12 mouse cellular contexts compared by ENCODE assay signal in the genomic region with DNA sequence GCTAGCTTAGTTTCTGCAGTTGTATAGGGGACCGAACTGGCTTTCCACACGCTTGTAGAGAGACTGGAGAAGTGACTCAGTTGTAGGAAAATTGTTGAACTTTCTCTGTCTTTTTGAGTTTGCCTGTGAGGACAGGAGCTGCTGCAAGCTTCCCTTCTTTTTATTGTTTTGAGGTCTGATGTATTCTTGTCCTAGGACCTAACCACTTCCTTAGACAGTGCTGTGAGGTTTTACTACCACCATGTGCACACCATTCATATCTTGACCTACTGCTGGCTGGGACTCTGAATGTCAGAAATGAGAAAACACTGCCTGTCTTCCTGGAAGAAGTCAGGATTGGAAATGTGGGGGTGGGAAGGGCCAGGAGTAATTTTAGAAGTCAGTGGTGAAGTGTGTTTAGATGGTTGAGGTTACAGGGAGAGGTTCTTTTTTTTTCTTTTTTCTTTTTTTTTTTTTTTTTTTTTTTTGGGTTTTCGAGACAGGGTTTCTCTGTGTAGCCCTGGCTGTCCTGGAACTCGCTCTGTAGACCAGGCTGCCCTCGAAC. TPM values are rescaled to one million over a fixed set of nuclear protein-coding genes. Genes with fewer than 3 reads are reported as not detected.
DNase-seq lines count a peak whose midpoint lies in the region; ATAC-seq lines count a peak whose summit lies in the region.
"Had no signal": no experiment of that assay in that cellular context is flagged by ENCODE, and none has a peak within 500 bp of the region (broad histone marks: within the 10 kb centered on the region; RNA-seq: fewer than 3 reads in every experiment).

No protein-coding gene starts in this region.

- H3K4me3 ChIP-seq in forebrain, embryonic 10.5 days, result peak overlapping the region; percentile 76; the same call in 1 of the 2 replicates
- H3K4me3 ChIP-seq in forebrain, embryonic 11.5 days (ENCODE audit: low read depth, low read length), result no peak overlapping the region
- H3K4me3 ChIP-seq in megakaryocyte, embryonic 14.5 days (replicated peaks), result peak overlapping the region; percentile 96
- H3K4me3 ChIP-seq in limb, embryonic 13.5 days, result no peak overlapping the region
- H3K4me3 ChIP-seq in stomach, embryonic 15.5 days (replicated peaks), result no peak overlapping the region

- no peaks in the 10 kb centered on the region for H3K27me3 ChIP-seq in forebrain, embryonic 10.5 days (ENCODE audit: poor library complexity, severe bottlenecking)
- no peaks in the 10 kb centered on the region for H3K27me3 ChIP-seq in forebrain, embryonic 11.5 days (ENCODE audit: control insufficient read depth, insufficient read depth, low read length)
- no peaks in the 10 kb centered on the region for H3K27me3 ChIP-seq in megakaryocyte, embryonic 14.5 days (replicated peaks)
- H3K27me3 ChIP-seq in limb, embryonic 13.5 days, result no peaks in the 10 kb centered on the region
- no peaks in the 10 kb centered on the region for H3K27me3 ChIP-seq in stomach, embryonic 15.5 days (replicated peaks)

- no peak overlapping the region for H3K9ac ChIP-seq in forebrain, embryonic 11.5 days (ENCODE audit: low read length)
- H3K9ac ChIP-seq in limb, embryonic 13.5 days, result 0 out of 2 replicates have a peak overlapping the region, but pooled peaks have one; percentile 94
- no peak overlapping the region for H3K9ac ChIP-seq in stomach, embryonic 15.5 days

- WGBS in forebrain, embryonic 10.5 days, result 84% methylated on average over 5 of the region's 5 CpGs
- 76% methylated on average over 3 of the region's 5 CpGs for WGBS in forebrain, embryonic 11.5 days
- 77% methylated on average over 4 of the region's 5 CpGs for WGBS in limb, embryonic 13.5 days
- WGBS in stomach, embryonic 15.5 days, result 82% methylated on average over 4 of the region's 5 CpGs

- intact Hi-C loops in left cerebral cortex, postnatal 25 days (cut with DNase I), result loop anchor here (5.0 kb wide), 1 partner anchor 133 kb away; the partner anchor contains the start of genes Raly and a

- peaks cover 49% of the 10 kb centered on the region for H3K36me3 ChIP-seq in forebrain, embryonic 10.5 days (replicated peaks)
- H3K36me3 ChIP-seq in forebrain, embryonic 11.5 days (ENCODE audit: control insufficient read depth, insufficient read depth, low read length), result no peaks in the 10 kb centered on the region
- peaks cover 40% of the 10 kb centered on the region for H3K36me3 ChIP-seq in megakaryocyte, embryonic 14.5 days (replicated peaks; ENCODE audit: low read length)
- peaks cover 30% of the 10 kb centered on the region for H3K36me3 ChIP-seq in limb, embryonic 13.5 days
- peaks cover 3% of the 10 kb centered on the region for H3K36me3 ChIP-seq in stomach, embryonic 15.5 days

- peaks cover 27% of the 10 kb centered on the region for H3K4me1 ChIP-seq in forebrain, embryonic 10.5 days
- H3K4me1 ChIP-seq in forebrain, embryonic 11.5 days (replicated peaks; ENCODE audit: control insufficient read depth, insufficient read depth, low read length), result peaks cover 8% of the 10 kb centered on the region; the same call in 1 of the 2 replicates
- peaks cover 58% of the 10 kb centered on the region for H3K4me1 ChIP-seq in megakaryocyte, embryonic 14.5 days
- peaks cover 23% of the 10 kb centered on the region for H3K4me1 ChIP-seq in limb, embryonic 13.5 days
- peaks cover 14% of the 10 kb centered on the region for H3K4me1 ChIP-seq in stomach, embryonic 15.5 days

- DNase-seq in forebrain, embryonic 10.5 days (ENCODE audit: extremely low spot score, low spot score), result no peak
- DNase-seq in forebrain, embryonic 11.5 days (ENCODE audit: low spot score), result no peak
- no peak for DNase-seq in left cerebral cortex, postnatal 25 days (ENCODE audit: low spot score in 2 of 2)
- no peak for DNase-seq in right cerebral cortex, postnatal 10 days (ENCODE audit: low spot score in 2 of 2)
- DNase-seq: adrenal gland, adult 2 months; B cell, adult 2 months; right cerebral cortex, postnatal 14 days had no signal

- H3K9me3 ChIP-seq in forebrain, embryonic 10.5 days, result no peaks in the 10 kb centered on the region
- no peaks in the 10 kb centered on the region for H3K9me3 ChIP-seq in forebrain, embryonic 11.5 days (ENCODE audit: control insufficient read depth, low read length)
- no peaks in the 10 kb centered on the region for H3K9me3 ChIP-seq in megakaryocyte, embryonic 14.5 days
- no peaks in the 10 kb centered on the region for H3K9me3 ChIP-seq in limb, embryonic 13.5 days
- no peaks in the 10 kb centered on the region for H3K9me3 ChIP-seq in stomach, embryonic 15.5 days

- ATAC-seq in forebrain, embryonic 11.5 days (replicated peaks; ENCODE audit: low FRiP score), result no peak
- ATAC-seq in megakaryocyte, adult 5-6 weeks (ENCODE audit: poor library complexity, severe bottlenecking), result no peak
- ATAC-seq in limb, embryonic 13.5 days (ENCODE audit: low FRiP score, low read depth), result no peak
- ATAC-seq in stomach, embryonic 15.5 days (ENCODE audit: insufficient read depth, low FRiP score, low read depth), result no peak

- H3K4me2 ChIP-seq in forebrain, embryonic 11.5 days (ENCODE audit: low read depth, low read length, severe bottlenecking), result no peak overlapping the region
- H3K4me2 ChIP-seq in limb, embryonic 13.5 days (replicated peaks), result peak overlapping the region; percentile 95
- H3K4me2 ChIP-seq in stomach, embryonic 15.5 days, result peak overlapping the region; percentile 70

- H3K27ac ChIP-seq in forebrain, embryonic 10.5 days, result no peak overlapping the region
- H3K27ac ChIP-seq in forebrain, embryonic 11.5 days (ENCODE audit: low read depth, low read length), result no peak overlapping the region
- no peak overlapping the region for H3K27ac ChIP-seq in limb, embryonic 13.5 days
- H3K27ac ChIP-seq in stomach, embryonic 15.5 days, result peak overlapping the region; percentile 40; the same call in 1 of the 2 replicates

RNA-seq across cellular contexts. Expression of gene Chmp4b, which starts 8.1 kb away (rescaled TPM):
- 12.9 and 13.4 TPM in 2 replicates for polyA plus RNA-seq in forebrain, embryonic 10.5 days (2016; fragmentation: Nextera tagmentation; extraction: Ambion mirVana)
- 13.3 and 16.7 TPM in 2 replicates for polyA plus RNA-seq in forebrain, embryonic 11.5 days (2014; fragmentation: Nextera tagmentation; extraction: Ambion mirVana)
- polyA plus RNA-seq in megakaryocyte, embryonic 14.5 days (2012; ENCODE audit: insufficient read depth, low replicate concordance), result 131 and 221 TPM in 2 replicates
- total RNA-seq in megakaryocyte, adult 5-6 weeks (2015), result 117 and 122 TPM in 2 replicates
- 166 and 187 TPM in 2 replicates for total RNA-seq in megakaryocyte, adult 5-6 weeks (2017)
- 26.4 and 28.0 TPM in 2 replicates for polyA plus RNA-seq in limb, embryonic 13.5 days (2015; fragmentation: Nextera tagmentation; extraction: Ambion mirVana)
- 35.9 and 40.0 TPM in 2 replicates for polyA plus RNA-seq in stomach, embryonic 15.5 days (2015; fragmentation: Nextera tagmentation; extraction: Ambion mirVana)
- total RNA-seq in left cerebral cortex, postnatal 25 days (2021), result 100 to 1,000 TPM; 215 to 218 TPM

RNA-seq across cellular contexts. Expression of gene 4930519P11Rik, which starts 46.4 kb away (rescaled TPM):
- 0.34 and 0.53 TPM in 2 replicates for polyA plus RNA-seq in forebrain, embryonic 10.5 days (2016; fragmentation: Nextera tagmentation; extraction: Ambion mirVana)
- 1.0 TPM in 1 of 2 replicates, not detected in the other for polyA plus RNA-seq in forebrain, embryonic 11.5 days (2014; fragmentation: Nextera tagmentation; extraction: Ambion mirVana)
- polyA plus RNA-seq in megakaryocyte, embryonic 14.5 days (2012; ENCODE audit: insufficient read depth, low replicate concordance), result 1.6 and 14.8 TPM in 2 replicates
- total RNA-seq in megakaryocyte, adult 5-6 weeks (2015), result 2.7 TPM in 1 of 2 replicates, not detected in the other
- 0.85 TPM in 1 of 2 replicates, not detected in the other for total RNA-seq in megakaryocyte, adult 5-6 weeks (2017)
- 0.43 TPM in 1 of 2 replicates, not detected in the other for polyA plus RNA-seq in limb, embryonic 13.5 days (2015; fragmentation: Nextera tagmentation; extraction: Ambion mirVana)
- 0.30 and 0.78 TPM in 2 replicates for polyA plus RNA-seq in stomach, embryonic 15.5 days (2015; fragmentation: Nextera tagmentation; extraction: Ambion mirVana)
- total RNA-seq in left cerebral cortex, postnatal 25 days (2021), result not detected
- total RNA-seq: layer of hippocampus, postnatal 25 days had no signal

RNA-seq across cellular contexts. Expression of gene Zfp341, which starts 46.5 kb away (rescaled TPM):
- 0.93 and 1.2 TPM in 2 replicates for polyA plus RNA-seq in forebrain, embryonic 10.5 days (2016; fragmentation: Nextera tagmentation; extraction: Ambion mirVana)
- polyA plus RNA-seq in forebrain, embryonic 11.5 days (2014; fragmentation: Nextera tagmentation; extraction: Ambion mirVana), result 1.5 and 2.1 TPM in 2 replicates
- polyA plus RNA-seq in megakaryocyte, embryonic 14.5 days (2012; ENCODE audit: insufficient read depth, low replicate concordance), result 4.0 and 4.4 TPM in 2 replicates
- 2.2 and 2.3 TPM in 2 replicates for total RNA-seq in megakaryocyte, adult 5-6 weeks (2015)
- total RNA-seq in megakaryocyte, adult 5-6 weeks (2017), result 1.5 and 1.8 TPM in 2 replicates
- 1.1 and 1.3 TPM in 2 replicates for polyA plus RNA-seq in limb, embryonic 13.5 days (2015; fragmentation: Nextera tagmentation; extraction: Ambion mirVana)
- 0.83 and 0.88 TPM in 2 replicates for polyA plus RNA-seq in stomach, embryonic 15.5 days (2015; fragmentation: Nextera tagmentation; extraction: Ambion mirVana)
- 10 to 100 TPM; 12.1 to 13.1 TPM for total RNA-seq in left cerebral cortex, postnatal 25 days (2021)

RNA-seq across cellular contexts. Expression of gene Pxmp4, which starts 56.1 kb away (rescaled TPM):
- polyA plus RNA-seq in forebrain, embryonic 10.5 days (2016; fragmentation: Nextera tagmentation; extraction: Ambion mirVana), result 9.3 and 12.4 TPM in 2 replicates
- polyA plus RNA-seq in forebrain, embryonic 11.5 days (2014; fragmentation: Nextera tagmentation; extraction: Ambion mirVana), result 10.0 and 10.6 TPM in 2 replicates
- 8.5 and 10.5 TPM in 2 replicates for polyA plus RNA-seq in megakaryocyte, embryonic 14.5 days (2012; ENCODE audit: insufficient read depth, low replicate concordance)
- total RNA-seq in megakaryocyte, adult 5-6 weeks (2015), result 21.9 and 24.2 TPM in 2 replicates
- total RNA-seq in megakaryocyte, adult 5-6 weeks (2017), result 24.4 and 27.1 TPM in 2 replicates
- 18.8 and 21.6 TPM in 2 replicates for polyA plus RNA-seq in limb, embryonic 13.5 days (2015; fragmentation: Nextera tagmentation; extraction: Ambion mirVana)
- 26.8 and 30.2 TPM in 2 replicates for polyA plus RNA-seq in stomach, embryonic 15.5 days (2015; fragmentation: Nextera tagmentation; extraction: Ambion mirVana)
- total RNA-seq in left cerebral cortex, postnatal 25 days (2021), result 10 to 100 TPM; 11.4 to 14.1 TPM

Comparison
In these comparisons a context has a peak if more than half of its experiments do, and no peak if none do; other contexts are left out.
1. H3K4me3 ChIP-seq: peak in forebrain, embryonic 10.5 days (single experiment) and megakaryocyte, embryonic 14.5 days (single experiment); none in forebrain, embryonic 11.5 days (single experiment), limb, embryonic 13.5 days (single experiment) and stomach, embryonic 15.5 days (single experiment).